Mouse (Mus musculus) left cerebral cortex, postnatal 25 days (tissue): ENCODE data around the gene Dhx33. TPM values are rescaled to one million over a fixed set of nuclear protein-coding genes. Genes with fewer than 3 reads are reported as not detected.

Source experiments
- DNase-seq, 2 experiments: peaks; one replicate each; pipeline ENCODE4 v3.0.0; 2022; ENCODE audit warnings: low spot score in 2 of 2, mixed read lengths in 1 of 2
- intact Hi-C: fragments of 180-260 bp; cut with DNase I; formaldehyde crosslinking; loops from one replicate; pipeline ENCODE4 v1.15.1; 2025
- total RNA-seq, 2 experiments: library from RNA; stranded (reverse); gene quantifications; 2 replicates each; pipeline ENCODE4 v1.2.3; 2021

Gene Dhx33
- total RNA-seq, 2 experiments from 2014 or later: 26.9 to 27.2 TPM

GRCm38 (mm10) chr11:70943651-70944050 lies 60.6 kb downstream of the Dhx33 start:
- intact Hi-C loops: no loop called here
- DNase-seq: no peak

DNA sequence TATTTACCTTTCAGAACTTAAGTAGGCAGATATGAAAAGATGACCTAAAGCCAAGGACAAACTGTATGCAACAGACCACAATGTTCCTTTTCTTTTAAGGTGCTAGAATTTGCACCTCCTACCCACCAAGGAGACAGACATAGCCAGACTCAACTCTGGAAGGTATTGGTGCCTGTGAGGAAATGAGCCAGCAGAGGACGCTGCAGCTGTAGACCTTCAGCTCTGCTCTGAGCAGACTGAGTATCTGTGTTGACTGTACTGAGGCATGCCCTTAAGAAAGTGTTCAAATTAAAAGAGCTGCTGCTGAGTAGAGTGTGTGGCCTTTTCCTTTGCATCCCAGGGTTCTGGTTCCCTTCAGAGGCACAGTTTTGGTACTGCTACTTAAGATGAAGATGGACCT lies 61.6 kb downstream of the Dhx33 start:
- DNase-seq: no peak
- intact Hi-C loops: no loop called here

- intact Hi-C loops: no loop called here
- DNase-seq: no peak
These were observed 68.9 kb downstream of the Dhx33 start for GRCm38 (mm10) chr11:70935316-70935715.

Other genes with a start within 250 kb of the Dhx33 start
- gene Zfp3, start 240.2 kb downstream of the Dhx33 start, total RNA-seq: 10 to 100 TPM; 16.4 to 17.2 TPM
- gene Scimp, start 191.9 kb downstream of the Dhx33 start, total RNA-seq: not detected
- 100 to 1,000 TPM; 128 to 130 TPM for gene Rabep1, start 159.7 kb downstream of the Dhx33 start, total RNA-seq
- gene Nup88, start 34.5 kb downstream of the Dhx33 start, total RNA-seq: 10 to 100 TPM; 56.1 to 61.1 TPM
- gene Rpain, start 34.2 kb downstream of the Dhx33 start, total RNA-seq: 10 to 100 TPM; 33.1 to 37.1 TPM
- 10 to 100 TPM; 94.2 to 98.5 TPM for gene C1qbp, start 21.4 kb downstream of the Dhx33 start, total RNA-seq
- 10 to 100 TPM; 16.1 to 16.3 TPM for gene Mis12, start 15.2 kb upstream of the Dhx33 start, total RNA-seq
- gene Derl2, start 15.4 kb upstream of the Dhx33 start, total RNA-seq: 10 to 100 TPM; 23.5 to 25.8 TPM
- gene 6330403K07Rik, start 29.1 kb upstream of the Dhx33 start, total RNA-seq: 100 to 1,000 TPM; 227 to 230 TPM
- gene Nlrp1a, start 140.3 kb upstream of the Dhx33 start, total RNA-seq: 1 to 10 TPM in 1 of 2 experiments, under 1 TPM in 1; 0.41 to 1.1 TPM
- gene Nlrp1b, start 226.3 kb upstream of the Dhx33 start, total RNA-seq: under 1 TPM; 0.23 to 0.28 TPM